Mouse (Mus musculus) heart, postnatal 0 days (tissue): ENCODE measurements at regions not wholly inside any gene's neighbourhood (a gene's known extent, or its start where the extent isn't known, plus 50 kb on each side); places are given as distances from the start of the nearest gene placed in this dataset.

Experiments used
- CTCF ChIP-seq: IDR thresholded peaks from 2 replicates; pipeline ENCODE4 v1.5.1; 2016; ENCODE audit warnings: antibody characterized with exemption, control low read depth, low read depth
- EP300 ChIP-seq: IDR thresholded peaks from 2 replicates; pipeline ENCODE4 v1.6.1; 2016; ENCODE audit warnings: antibody characterized with exemption, low read depth

DNA sequence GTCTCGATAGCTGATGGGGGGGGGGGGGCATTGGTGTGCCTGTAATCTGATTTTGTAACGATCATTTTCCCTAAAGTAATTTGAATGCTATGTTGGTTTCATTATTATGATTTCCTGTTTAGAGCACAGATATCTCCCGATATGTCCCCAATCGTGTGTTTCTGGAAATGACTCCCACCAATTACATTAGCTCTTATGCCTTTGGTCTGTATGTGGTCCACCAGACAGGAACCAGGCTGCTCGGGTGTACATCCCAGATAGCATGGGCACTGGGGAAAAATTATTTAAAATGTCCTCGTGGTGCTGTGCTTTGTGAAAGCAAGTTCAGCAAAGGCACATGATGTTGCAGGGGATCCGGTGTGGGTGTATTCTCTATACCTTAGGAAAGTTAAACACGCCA, 82.0 kb upstream of the Itga6 start:
- no peak for TF ChIP-seq CTCF
- TF ChIP-seq EP300, result no peak
